Mouse (Mus musculus) macrophage (primary cell): Measurements from ENCODE around the gene Adam19. TPM values are rescaled to one million over a fixed set of nuclear protein-coding genes. Genes with fewer than 3 reads are reported as not detected.

Experiments used
- H3K27ac ChIP-seq: fragments of 350-480 bp; formaldehyde crosslinking; 2 replicates; pipeline ENCODE4 v1.9.0; 2021
- H3K36me3 ChIP-seq: fragments of 350-480 bp; formaldehyde crosslinking; 2 replicates; pipeline ENCODE4 v1.9.0; 2021; ENCODE audit errors: inconsistent target
- H3K4me3 ChIP-seq: fragments of 350-480 bp; formaldehyde crosslinking; 2 replicates; pipeline ENCODE4 v1.9.0; 2021; ENCODE audit errors: inconsistent target
- H3K79me2 ChIP-seq: fragments of 350-480 bp; formaldehyde crosslinking; 2 replicates; pipeline ENCODE4 v1.9.0; 2021; ENCODE audit errors: inconsistent target
- WGBS: methylation state at CpG from one replicate; pipeline ENCODE4 v1.1.7; 2026; ENCODE audit warnings: inconsistent platforms; ENCODE audit not compliant: missing documents; 5-methylcytosine and 5-hydroxymethylcytosine counted together
- polyA plus RNA-seq: library from polyadenylated mRNA; stranded (reverse); fragments of 250-400 nt; gene quantifications from 3 replicates; pipeline ENCODE4 v1.2.4, GENCODE M21; 2018; ENCODE audit warnings: inconsistent platforms

The Adam19 gene
- polyA plus RNA-seq, 1 experiment from 2014 or later: 13.4 TPM

- no peaks in the 10 kb centered on the region for H3K79me2 ChIP-seq
- 96% methylated on average over 16 of the region's 17 CpGs for WGBS
- no peak overlapping the region for H3K27ac ChIP-seq
- no peak overlapping the region for H3K4me3 ChIP-seq
- no peaks in the 10 kb centered on the region for H3K36me3 ChIP-seq
Measured at GRCm38 (mm10) chr11:46073850-46074688, 18.3 kb downstream of the Adam19 start.

GRCm38 (mm10) chr11:46075507-46075906, 19.7 kb downstream of the Adam19 start:
- no peak overlapping the region for H3K27ac ChIP-seq
- H3K4me3 ChIP-seq: no peak overlapping the region
- WGBS: 87% methylated on average over 3 of the region's 3 CpGs
- H3K79me2 ChIP-seq: no peaks in the 10 kb centered on the region
- no peaks in the 10 kb centered on the region for H3K36me3 ChIP-seq

DNA sequence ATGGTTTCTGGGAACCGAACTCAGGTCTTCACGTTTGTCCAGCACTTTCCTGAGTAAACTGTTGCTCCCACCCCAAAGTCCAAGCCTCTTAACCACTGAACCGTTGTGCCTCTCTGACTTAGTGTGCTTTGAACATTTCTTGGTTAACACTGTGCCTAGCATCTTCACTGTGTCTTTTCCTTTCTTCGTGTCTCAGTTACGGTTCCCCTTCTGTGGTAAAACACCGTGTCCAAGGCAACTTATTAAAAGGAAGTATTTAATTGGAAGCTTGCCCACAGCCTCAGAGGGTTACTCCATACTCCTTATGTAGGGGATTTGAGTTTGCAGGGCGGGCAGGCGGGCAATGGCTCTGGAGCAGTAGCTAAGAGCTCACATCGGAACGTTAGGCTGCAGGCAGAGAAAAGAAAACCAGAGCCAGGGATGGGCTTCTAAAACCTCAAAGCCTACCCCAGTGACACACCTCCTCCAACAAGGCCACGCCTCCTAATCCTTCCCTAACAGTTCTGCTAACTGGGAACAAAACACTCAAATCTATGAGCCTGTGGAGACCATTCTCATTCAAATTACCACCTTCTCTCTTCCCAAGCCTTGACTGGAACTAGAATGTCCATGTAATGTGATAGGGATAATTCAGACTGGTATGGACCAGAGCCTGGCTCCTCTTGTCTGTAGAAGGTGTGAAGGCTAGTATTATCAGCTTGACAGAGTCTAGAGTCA, 20.8 kb downstream of the Adam19 start:
- Histone ChIP-seq H3K4me3 (no peak overlapping the region), H3K79me2 (no peaks in the 10 kb centered on the region), H3K36me3 (no peaks in the 10 kb centered on the region), H3K27ac (0 out of 2 replicates have a peak overlapping the region, but pooled peaks have one; percentile 5)
- WGBS: 23% methylated on average over 10 of the region's 11 CpGs

DNA sequence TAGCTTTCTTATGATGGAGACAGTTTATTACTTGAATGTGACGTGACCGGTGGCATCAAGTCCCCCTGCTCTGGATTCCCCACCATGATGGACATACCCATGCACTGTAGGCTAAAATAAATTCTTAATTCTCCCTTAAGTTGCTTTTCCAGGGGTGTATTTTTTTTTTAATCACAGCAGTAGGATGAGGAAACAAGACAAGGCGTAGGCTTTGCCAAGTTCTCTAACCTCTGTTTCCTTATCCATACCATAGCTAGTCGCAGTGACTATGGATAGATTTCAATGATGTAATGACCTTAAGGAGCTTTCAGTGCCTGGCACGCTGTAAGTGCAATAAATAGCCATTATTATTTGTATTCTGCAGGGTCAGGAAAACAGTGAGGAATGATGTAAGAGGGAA, 21.5 kb downstream of the Adam19 start:
- Histone ChIP-seq H3K79me2 (no peaks in the 10 kb centered on the region), H3K4me3 (no peak overlapping the region), H3K27ac (0 out of 2 replicates have a peak overlapping the region, but pooled peaks have one; percentile 5), H3K36me3 (no peaks in the 10 kb centered on the region)
- 87% methylated on average over 5 of the region's 5 CpGs for WGBS

DNA sequence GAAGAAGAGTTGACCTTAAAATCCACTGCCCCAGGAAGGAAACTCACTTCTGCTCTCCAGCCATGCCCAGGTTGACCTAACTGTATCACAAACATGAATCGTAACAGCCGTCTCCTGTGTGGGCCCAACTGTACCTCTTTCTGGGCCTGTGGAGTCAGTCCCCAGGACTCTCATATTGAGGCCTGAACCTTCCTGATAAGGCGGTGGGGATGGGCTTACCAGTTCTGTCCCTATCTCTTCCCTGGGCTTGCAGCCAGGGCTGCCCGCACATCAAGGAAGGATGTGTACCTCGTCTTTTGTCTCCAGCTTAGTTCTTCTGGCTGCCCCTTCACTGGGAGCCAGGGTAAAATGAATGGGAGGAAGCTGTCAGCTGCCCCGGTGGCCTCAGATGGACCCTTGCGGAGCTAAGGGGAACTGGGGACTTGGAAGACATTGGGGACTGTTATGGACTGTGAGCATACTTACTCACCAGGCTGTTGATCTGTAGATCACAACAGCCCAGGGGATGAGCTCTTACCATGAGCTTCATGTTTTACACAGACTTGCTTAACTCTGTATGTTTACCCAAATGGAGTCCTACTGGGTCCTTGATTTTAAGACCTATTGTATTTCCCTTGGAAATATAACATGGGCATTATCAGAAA, 22.1 kb downstream of the Adam19 start:
- no peak overlapping the region for H3K4me3 ChIP-seq
- H3K27ac ChIP-seq: no peak overlapping the region
- no peaks in the 10 kb centered on the region for H3K36me3 ChIP-seq
- no peaks in the 10 kb centered on the region for H3K79me2 ChIP-seq
- 86% methylated on average over 7 of the region's 7 CpGs for WGBS

GRCm38 (mm10) chr11:46081075-46081474, 25.3 kb downstream of the Adam19 start:
- 96% methylated on average over 2 of the region's 2 CpGs for WGBS

GRCm38 (mm10) chr11:46083405-46083804, 27.6 kb downstream of the Adam19 start:
- H3K4me3 ChIP-seq: no peak overlapping the region
- no peaks in the 10 kb centered on the region for H3K36me3 ChIP-seq
- WGBS: 36% methylated on average over 3 of the region's 3 CpGs
- no peak overlapping the region for H3K27ac ChIP-seq
- no peaks in the 10 kb centered on the region for H3K79me2 ChIP-seq

More at GRCm38 (mm10) chr11:46081075-46081474, 25.3 kb downstream of the Adam19 start:
- H3K36me3 ChIP-seq: no peaks in the 10 kb centered on the region
- no peak overlapping the region for H3K4me3 ChIP-seq
- no peak overlapping the region for H3K27ac ChIP-seq
- no peaks in the 10 kb centered on the region for H3K79me2 ChIP-seq

- WGBS: 90% methylated on average over 11 of the region's 11 CpGs
- no peaks in the 10 kb centered on the region for H3K79me2 ChIP-seq
- H3K4me3 ChIP-seq: no peak overlapping the region
- no peaks in the 10 kb centered on the region for H3K36me3 ChIP-seq
- H3K27ac ChIP-seq: no peak overlapping the region
Measured at GRCm38 (mm10) chr11:46083835-46084444, 28.1 kb downstream of the Adam19 start.

GRCm38 (mm10) chr11:46084568-46084967, 28.8 kb downstream of the Adam19 start:
- Histone ChIP-seq H3K79me2 (no peaks in the 10 kb centered on the region), H3K4me3 (no peak overlapping the region), H3K36me3 (no peaks in the 10 kb centered on the region), H3K27ac (no peak overlapping the region)
- WGBS: 91% methylated on average over 3 of the region's 3 CpGs

DNA sequence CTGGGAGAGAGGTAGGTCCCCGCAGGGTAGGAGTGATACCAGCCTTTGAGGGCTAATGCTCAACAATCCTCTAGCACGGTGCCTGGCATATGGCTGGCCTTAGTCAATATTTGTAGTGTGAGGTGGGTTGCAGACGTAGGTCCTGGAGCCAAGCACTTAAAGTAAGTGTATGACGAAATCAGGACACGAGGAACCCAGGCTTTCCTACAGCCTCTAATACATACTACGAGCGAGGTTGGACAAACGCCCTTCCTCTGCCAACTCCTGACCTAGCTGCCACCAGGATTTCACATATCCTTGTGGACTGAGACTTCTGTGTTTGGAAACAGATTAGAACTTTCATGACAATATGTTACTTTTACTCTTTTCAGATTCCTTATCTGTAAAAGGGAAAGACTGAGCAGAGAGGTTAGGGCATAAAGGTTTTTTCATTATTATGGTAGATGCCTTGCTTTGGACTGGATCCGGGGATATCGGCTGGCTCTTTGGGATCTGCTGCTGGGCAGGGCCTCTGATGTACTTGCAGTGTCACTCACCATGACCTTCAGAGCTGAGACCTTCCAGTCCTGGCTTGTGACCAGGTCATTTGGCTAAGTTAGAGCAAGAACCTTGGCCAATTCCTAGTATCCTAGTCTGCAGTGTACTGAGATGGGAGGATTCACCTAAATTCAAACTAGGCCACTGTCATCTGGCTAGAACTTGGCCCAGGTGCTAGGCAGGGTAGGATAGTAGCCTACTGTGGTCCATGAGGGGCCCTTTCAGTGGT, 29.8 kb downstream of the Adam19 start:
- Histone ChIP-seq H3K4me3 (no peak overlapping the region), H3K27ac (no peak overlapping the region), H3K36me3 (no peaks in the 10 kb centered on the region), H3K79me2 (no peaks in the 10 kb centered on the region)
- WGBS: 96% methylated on average over 10 of the region's 10 CpGs

GRCm38 (mm10) chr11:46086446-46086845, 30.7 kb downstream of the Adam19 start:
- H3K79me2 ChIP-seq: no peaks in the 10 kb centered on the region

DNA sequence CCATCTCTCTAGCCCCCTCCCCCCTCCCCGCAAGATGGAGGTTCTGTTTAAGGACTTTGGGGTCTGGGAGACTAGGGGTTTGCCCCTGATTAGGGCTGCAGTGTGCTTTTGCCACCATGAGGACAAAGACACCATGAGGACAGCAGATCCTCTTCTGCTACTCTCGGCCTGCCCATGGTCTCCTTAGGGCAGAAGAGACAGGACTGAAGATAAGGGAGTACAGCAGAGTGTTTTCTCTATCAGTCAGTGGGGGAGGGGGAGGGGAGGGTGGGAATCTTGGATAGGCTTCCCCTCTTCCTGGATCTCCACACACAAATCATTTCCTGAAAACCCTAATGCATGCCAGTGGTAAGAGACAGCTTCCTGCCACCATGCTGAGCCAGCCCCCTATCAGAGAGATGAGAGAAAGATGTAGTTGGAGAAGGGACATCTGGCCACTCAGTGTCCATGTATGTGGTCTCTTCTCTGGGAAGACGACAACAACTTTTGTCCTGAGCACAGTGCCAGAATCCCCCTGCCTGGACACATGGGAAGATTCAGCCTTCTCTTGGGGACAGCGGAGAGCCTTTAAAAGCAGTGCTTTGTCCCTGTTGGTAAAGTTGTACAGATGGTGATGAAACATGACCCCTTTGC, 33.4 kb downstream of the Adam19 start:
- no peak overlapping the region for H3K4me3 ChIP-seq
- no peaks in the 10 kb centered on the region for H3K36me3 ChIP-seq
- no peaks in the 10 kb centered on the region for H3K79me2 ChIP-seq
- H3K27ac ChIP-seq: no peak overlapping the region
- 92% methylated on average over 4 of the region's 4 CpGs for WGBS

More at GRCm38 (mm10) chr11:46086446-46086845, 30.7 kb downstream of the Adam19 start:
- Histone ChIP-seq H3K27ac (no peak overlapping the region), H3K4me3 (no peak overlapping the region), H3K36me3 (no peaks in the 10 kb centered on the region)
- 97% methylated on average over 3 of the region's 3 CpGs for WGBS

- no peaks in the 10 kb centered on the region for H3K79me2 ChIP-seq
- no peak overlapping the region for H3K27ac ChIP-seq
- H3K4me3 ChIP-seq: no peak overlapping the region
- no peaks in the 10 kb centered on the region for H3K36me3 ChIP-seq
- 66% methylated on average over 10 of the region's 10 CpGs for WGBS
Measured at GRCm38 (mm10) chr11:46090036-46090725, 34.4 kb downstream of the Adam19 start.
